Mouse (Mus musculus): Measurements from ENCODE around the gene Grk3.

DNA sequence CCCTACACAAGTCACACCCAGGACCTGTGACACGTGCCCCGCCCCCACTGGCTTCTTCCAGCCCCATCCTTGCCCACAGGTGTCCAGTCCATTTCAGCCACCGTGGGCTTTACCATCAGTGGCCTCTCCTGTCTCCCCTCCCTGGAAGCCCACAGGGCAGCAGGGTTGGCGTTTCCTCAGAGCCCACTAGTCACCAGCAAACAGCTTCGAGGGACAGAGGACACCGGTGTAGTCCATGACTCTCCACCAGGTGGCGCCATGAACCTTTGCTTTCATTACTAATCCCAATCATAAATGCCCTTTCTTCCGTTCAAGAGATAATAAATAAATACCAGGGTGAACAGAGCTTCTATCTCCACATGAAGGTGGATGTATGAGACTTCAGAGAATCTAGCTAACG lies 144.9 kb downstream of the Grk3 start:
- TF ChIP-seq CTCF (conservative IDR thresholded peaks at IDR 0.05; ENCODE audit: low read length), result peak; percentile 63
- no peak for TF ChIP-seq NANOG (IDR thresholded peaks at IDR 0.05; ENCODE audit: borderline replicate concordance, low read length)
- TF ChIP-seq POU5F1 (IDR thresholded peaks at IDR 0.05; ENCODE audit: borderline replicate concordance, low read length), result no peak
